Mouse (Mus musculus): ENCODE measurements around the gene Prdx3.

GRCm38 (mm10) chr19:60903971-60904370 is 29.6 kb upstream of the Prdx3 start:
- TF ChIP-seq CTCF (IDR thresholded peaks at IDR 0.05; ENCODE audit: low read depth, low read length) (no peak), POLR2A (IDR thresholded peaks at IDR 0.05; ENCODE audit: extremely low read depth, insufficient read depth, low read length) (no peak)
